Mouse (Mus musculus) MEL (cell line): ENCODE results near the gene Gm6993. TPM values are rescaled to one million over a fixed set of nuclear protein-coding genes. Genes with fewer than 3 reads are reported as not detected.

Experiments
- DNase-seq: peaks from one replicate; pipeline ENCODE4 v3.0.0; 2011; ENCODE audit warnings: low read depth, low spot score
- H3K27ac ChIP-seq: 2 replicates; pipeline ENCODE4 v1.5.1; 2012; ENCODE audit warnings: low read depth, mild to moderate bottlenecking, control low read depth, low read length, moderate library complexity; ENCODE audit not compliant: control insufficient read depth
- H3K27me3 ChIP-seq, 2 experiments: fragments of 150-350 bp in 1 of 2; sonication (generic) in 1 of 2; 2 replicates each; pipeline ENCODE4 v1.6.1; 2012; ENCODE audit warnings: low read length in 2 of 2, mild to moderate bottlenecking in 2 of 2, improper control_type of control experiment in 1 of 2, moderate library complexity in 1 of 2; ENCODE audit not compliant: insufficient read depth in 2 of 2, control insufficient read depth in 1 of 2
- H3K36me3 ChIP-seq, 2 experiments: 2 replicates each; pipeline ENCODE4 v1.6.1; 2012 to 2014; ENCODE audit warnings: low read length in 2 of 2, improper control_type of control experiment in 1 of 2, inconsistent platforms in 1 of 2, mild to moderate bottlenecking in 1 of 2; ENCODE audit not compliant: insufficient read depth in 2 of 2, control insufficient read depth in 1 of 2
- H3K4me1 ChIP-seq, 2 experiments: fragments of 150-350 bp in 1 of 2; sonication (generic) in 1 of 2; 2 replicates each; pipeline ENCODE4 v1.6.1; 2012; ENCODE audit warnings: low read length in 2 of 2, improper control_type of control experiment in 1 of 2, mild to moderate bottlenecking in 1 of 2; ENCODE audit not compliant: insufficient read depth in 2 of 2, control insufficient read depth in 1 of 2
- H3K4me3 ChIP-seq, 2 experiments: fragments of 150-350 bp in 1 of 2; sonication (generic) in 1 of 2; 2 replicates each; pipeline ENCODE4 v1.5.1; 2012; ENCODE audit warnings: low read depth in 2 of 2, low read length in 2 of 2, mild to moderate bottlenecking in 2 of 2, moderate library complexity in 2 of 2, control low read depth in 1 of 2, improper control_type of control experiment in 1 of 2; ENCODE audit not compliant: control insufficient read depth in 1 of 2, insufficient read depth in 1 of 2
- H3K79me2 ChIP-seq: 2 replicates; pipeline ENCODE4 v1.6.1; 2012; ENCODE audit warnings: mild to moderate bottlenecking, low read length, moderate library complexity; ENCODE audit not compliant: control insufficient read depth, poor library complexity, insufficient read depth
- H3K9ac ChIP-seq: 2 replicates; pipeline ENCODE4 v1.6.1; 2012; ENCODE audit warnings: low read depth, mild to moderate bottlenecking, control low read depth, low read length, moderate library complexity; ENCODE audit not compliant: control insufficient read depth, poor library complexity, severe bottlenecking
- H3K9me3 ChIP-seq: fragments of 150-350 bp; sonication (generic); replicated peaks from 2 replicates; pipeline ENCODE4 v1.6.1; 2012; ENCODE audit warnings: mild to moderate bottlenecking, low read length, improper control_type of control experiment, moderate library complexity; ENCODE audit not compliant: insufficient read depth
- BHLHE40 ChIP-seq: IDR thresholded peaks from 2 replicates; pipeline ENCODE4 v1.6.1; 2012; ENCODE audit warnings: low read depth, mild to moderate bottlenecking, inconsistent platforms, low read length, improper control_type of control experiment, borderline replicate concordance
- CHD1 ChIP-seq: IDR thresholded peaks from 2 replicates; pipeline ENCODE4 v1.6.1; 2012; ENCODE audit warnings: low read depth, mild to moderate bottlenecking, inconsistent platforms, low read length, improper control_type of control experiment
- CHD2 ChIP-seq: IDR thresholded peaks from 2 replicates; pipeline ENCODE4 v1.6.1; 2011; ENCODE audit warnings: low read length, improper control_type of control experiment
- CTCF ChIP-seq, 3 experiments: IDR thresholded peaks in 2 of 3; conservative IDR thresholded peaks in 1 of 3; 2 replicates each; pipeline ENCODE4 v1.5.1; 2011 to 2012; ENCODE audit warnings: low read length in 3 of 3, low read depth in 2 of 3, mild to moderate bottlenecking in 2 of 3, improper control_type of control experiment in 1 of 3, inconsistent platforms in 1 of 3, mixed read lengths in 1 of 3, moderate library complexity in 1 of 3; ENCODE audit not compliant: control insufficient read depth in 1 of 3, insufficient read depth in 1 of 3, poor library complexity in 1 of 3, severe bottlenecking in 1 of 3
- ELF1 ChIP-seq: IDR thresholded peaks from 2 replicates; pipeline ENCODE4 v1.6.1; 2014; ENCODE audit warnings: low read depth, mild to moderate bottlenecking, inconsistent platforms, low read length, improper control_type of control experiment, moderate library complexity
- GABPA ChIP-seq: IDR thresholded peaks from 2 replicates; pipeline ENCODE4 v1.6.1; 2012; ENCODE audit warnings: low read depth, mild to moderate bottlenecking, inconsistent platforms, low read length, improper control_type of control experiment, moderate library complexity
- GATA1 ChIP-seq: IDR thresholded peaks from 2 replicates; pipeline ENCODE4 v1.6.1; 2011; ENCODE audit warnings: low read depth, low read length, improper control_type of control experiment
- HCFC1 ChIP-seq: IDR thresholded peaks from 2 replicates; pipeline ENCODE4 v1.6.1; 2012; ENCODE audit warnings: low read depth, mild to moderate bottlenecking, inconsistent platforms, low read length, improper control_type of control experiment, moderate library complexity
- JUND ChIP-seq: IDR thresholded peaks from 2 replicates; pipeline ENCODE4 v1.6.1; 2011; ENCODE audit warnings: low read depth, mild to moderate bottlenecking, improper control_type of control experiment, low read length
- KAT2A ChIP-seq: conservative IDR thresholded peaks from 2 replicates; pipeline ENCODE4 v1.6.1; 2012; ENCODE audit warnings: low read depth, low read length, improper control_type of control experiment, inconsistent platforms
- MAFK ChIP-seq: IDR thresholded peaks from 2 replicates; pipeline ENCODE4 v1.6.1; 2011; ENCODE audit warnings: low read depth, mild to moderate bottlenecking, low read length, improper control_type of control experiment, borderline replicate concordance
- MAZ ChIP-seq: IDR thresholded peaks from 2 replicates; pipeline ENCODE4 v1.6.1; 2012; ENCODE audit warnings: low read depth, mild to moderate bottlenecking, inconsistent platforms, low read length, improper control_type of control experiment
- MEF2A ChIP-seq: IDR thresholded peaks from 2 replicates; pipeline ENCODE4 v1.6.1; 2014; ENCODE audit warnings: low read depth, mild to moderate bottlenecking, inconsistent platforms, low read length, improper control_type of control experiment; ENCODE audit not compliant: poor library complexity, insufficient replicate concordance, severe bottlenecking; ENCODE audit errors: extremely low read depth
- MYB ChIP-seq: IDR thresholded peaks from 2 replicates; pipeline ENCODE4 v1.6.1; 2011; ENCODE audit warnings: mild to moderate bottlenecking, low read depth, low read length, improper control_type of control experiment
- MYC ChIP-seq: IDR thresholded peaks from 2 replicates; pipeline ENCODE4 v1.6.1; 2011; ENCODE audit warnings: low read depth, mild to moderate bottlenecking, low read length, improper control_type of control experiment, moderate library complexity
- NELFE ChIP-seq: IDR thresholded peaks from 2 replicates; pipeline ENCODE4 v1.6.1; 2011; ENCODE audit warnings: low read depth, low read length, improper control_type of control experiment
- NRF1 ChIP-seq: IDR thresholded peaks from 2 replicates; pipeline ENCODE4 v1.6.1; 2014; ENCODE audit warnings: low read depth, mild to moderate bottlenecking, inconsistent platforms, low read length, improper control_type of control experiment, moderate library complexity; ENCODE audit not compliant: poor library complexity, insufficient read depth, severe bottlenecking
- POLR2A ChIP-seq, 2 experiments: IDR thresholded peaks; 2 replicates each; pipeline ENCODE4 v1.6.1; 2011 to 2012; ENCODE audit warnings: low read length in 2 of 2, mild to moderate bottlenecking in 2 of 2, control low read depth in 1 of 2, improper control_type of control experiment in 1 of 2, low read depth in 1 of 2, moderate library complexity in 1 of 2; ENCODE audit not compliant: control insufficient read depth in 1 of 2, insufficient read depth in 1 of 2, poor library complexity in 1 of 2
- POLR2AphosphoS2 ChIP-seq: IDR thresholded peaks from 2 replicates; pipeline ENCODE4 v1.6.1; 2011; ENCODE audit warnings: low read length, improper control_type of control experiment
- POLR2AphosphoS5 ChIP-seq: IDR thresholded peaks from 2 replicates; pipeline ENCODE4 v1.6.1; 2012; ENCODE audit warnings: low read depth, borderline replicate concordance, mild to moderate bottlenecking, inconsistent platforms, low read length, moderate library complexity, mixed read lengths
- RAD21 ChIP-seq: IDR thresholded peaks from 2 replicates; pipeline ENCODE4 v1.6.1; 2011; ENCODE audit warnings: mild to moderate bottlenecking, low read depth, low read length, improper control_type of control experiment
- RCOR1 ChIP-seq: IDR thresholded peaks from 2 replicates; pipeline ENCODE4 v1.6.1; 2012; ENCODE audit warnings: low read depth, mild to moderate bottlenecking, inconsistent platforms, low read length, improper control_type of control experiment
- SMC3 ChIP-seq: IDR thresholded peaks from 2 replicates; pipeline ENCODE4 v1.6.1; 2011; ENCODE audit warnings: low read depth, low read length, improper control_type of control experiment
- TAL1 ChIP-seq: IDR thresholded peaks from 2 replicates; pipeline ENCODE4 v1.6.1; 2012; ENCODE audit warnings: mild to moderate bottlenecking, inconsistent platforms, low read length, moderate library complexity, mixed read lengths
- TBP ChIP-seq: IDR thresholded peaks from 2 replicates; pipeline ENCODE4 v1.8.0; 2011; ENCODE audit warnings: low read depth, low read length, improper control_type of control experiment
- UBTF ChIP-seq: IDR thresholded peaks from 2 replicates; pipeline ENCODE4 v1.6.1; 2012; ENCODE audit warnings: low read depth, mild to moderate bottlenecking, inconsistent platforms, low read length, improper control_type of control experiment, moderate library complexity, borderline replicate concordance; ENCODE audit not compliant: insufficient read depth
- ZC3H11A ChIP-seq: IDR thresholded peaks from 2 replicates; pipeline ENCODE4 v1.6.1; 2012; ENCODE audit warnings: low read depth, mild to moderate bottlenecking, inconsistent platforms, low read length, improper control_type of control experiment
- ZMIZ1 ChIP-seq: IDR thresholded peaks from 2 replicates; pipeline ENCODE4 v1.6.1; 2012; ENCODE audit warnings: low read depth, mild to moderate bottlenecking, inconsistent platforms, low read length, improper control_type of control experiment, moderate library complexity
- polyA plus RNA-seq, 2 experiments: library from polyadenylated mRNA; stranded (reverse) in 1 of 2; unstranded in 1 of 2; fragments of >175 nt in 1 of 2; fragments of >200 nt in 1 of 2; gene quantifications; 2 replicates each; pipeline versions ENCODE4 v1.2.1 to v1.2.4; 2012; ENCODE audit warnings: low replicate concordance in 2 of 2, low read depth in 1 of 2; ENCODE audit not compliant: insufficient read length in 2 of 2, insufficient read depth in 1 of 2, missing spikeins in 1 of 2
- total RNA-seq: library from RNA; depleted of rRNA; stranded (reverse); fragments of 300-350 nt; gene quantifications from 2 replicates; pipeline ENCODE4 v1.2.3, GENCODE M21; 2012

Gene Gm6993
- total and polyA plus RNA-seq, 3 experiments = not detected

DNA sequence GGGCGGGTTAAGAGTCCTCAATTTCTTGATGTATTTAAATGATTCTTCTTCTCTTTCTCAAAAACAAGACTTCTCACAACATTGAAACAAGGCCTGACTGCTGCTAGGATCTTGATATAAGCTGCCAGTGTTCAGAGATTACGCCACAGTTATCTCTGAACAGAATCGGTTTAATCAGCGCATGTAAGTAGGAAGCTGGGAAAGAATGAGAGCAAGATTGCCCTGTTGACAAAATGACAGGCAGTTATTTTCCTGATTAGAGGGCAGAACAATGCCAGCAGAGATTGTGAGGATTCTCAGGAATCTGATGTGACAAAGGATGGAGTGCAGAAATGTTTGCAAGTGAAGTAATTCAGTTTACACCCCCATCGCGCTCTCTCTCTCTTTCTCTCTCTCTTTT lies 19.0 kb upstream of the Gm6993 start:
- no peaks in the 10 kb centered on the region for H3K36me3 ChIP-seq

DNA sequence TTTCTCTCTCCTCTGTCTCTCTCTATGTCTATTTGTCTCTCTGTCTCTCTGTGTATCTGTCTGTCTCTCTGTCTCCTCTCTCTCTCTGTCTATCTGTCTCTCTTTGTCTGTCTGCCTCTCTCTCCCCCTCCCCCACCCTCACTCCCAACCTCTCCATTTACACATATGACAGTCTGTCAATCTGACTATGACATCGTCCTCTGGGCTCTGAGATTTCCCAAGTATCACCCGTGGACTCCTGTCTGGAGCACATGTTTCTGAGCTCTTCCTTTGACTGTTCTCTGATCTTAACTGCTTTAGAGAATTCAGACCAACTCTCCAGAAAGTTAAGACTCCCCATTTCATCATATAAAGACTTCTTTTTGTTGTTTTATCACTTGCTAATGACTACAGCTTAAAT lies 18.3 kb upstream of the Gm6993 start:
- no peak overlapping the region for H3K4me3 ChIP-seq
- H3K9me3 ChIP-seq = no peaks in the 10 kb centered on the region
- no peaks in the 10 kb centered on the region for H3K79me2 ChIP-seq
- no peaks in the 10 kb centered on the region for H3K27me3 ChIP-seq
- H3K36me3 ChIP-seq = no peaks in the 10 kb centered on the region
- TF ChIP-seq SMC3 (no peak), MYB (no peak), MYC (no peak), CTCF (IDR thresholded peaks at IDR 0.05 in 2 of 3, conservative IDR thresholded peaks at IDR 0.05 in 1 of 3; ENCODE audit: control insufficient read depth in 1 of 3, insufficient read depth in 1 of 3, low read depth in 2 of 3, low read length in 3 of 3, poor library complexity in 1 of 3, severe bottlenecking in 1 of 3) (no peak), TAL1 (no peak), KAT2A (no peak), ZMIZ1 (no peak), NRF1 (no peak), MEF2A (no peak), GABPA (no peak), TBP (no peak), RCOR1 (no peak), CHD2 (no peak), GATA1 (no peak), MAZ (no peak), UBTF (no peak), BHLHE40 (no peak)
- H3K4me1 ChIP-seq = no peaks in the 10 kb centered on the region
- DNase-seq = no peak
- H3K9ac ChIP-seq = no peak overlapping the region
- H3K27ac ChIP-seq = no peak overlapping the region

More for the DNA sequence above, 19.0 kb upstream of the Gm6993 start:
- TF ChIP-seq MAFK (no peak), POLR2AphosphoS2 (no peak), NRF1 (no peak), UBTF (no peak), TAL1 (no peak), GABPA (no peak), HCFC1 (no peak), MYB (no peak), NELFE (no peak), POLR2AphosphoS5 (no peak), CHD1 (no peak), ZC3H11A (no peak), RCOR1 (no peak), POLR2A (IDR thresholded peaks at IDR 0.05; ENCODE audit: control insufficient read depth in 1 of 2, insufficient read depth in 1 of 2, low read depth in 1 of 2, low read length in 2 of 2, poor library complexity in 1 of 2) (no peak), SMC3 (no peak), RAD21 (no peak), JUND (no peak), ELF1 (no peak), GATA1 (no peak)
- Histone ChIP-seq H3K27ac (no peak overlapping the region), H3K79me2 (no peaks in the 10 kb centered on the region), H3K9ac (no peak overlapping the region), H3K27me3 (no peaks in the 10 kb centered on the region), H3K4me1 (no peaks in the 10 kb centered on the region), H3K9me3 (no peaks in the 10 kb centered on the region), H3K4me3 (no peak overlapping the region)
- DNase-seq = no peak
